Mouse (Mus musculus): ENCODE measurements at regions not wholly inside any gene's neighbourhood (a gene's known extent, or its start where the extent isn't known, plus 50 kb on each side); places are given as distances from the start of the nearest gene placed in this dataset.

DNA sequence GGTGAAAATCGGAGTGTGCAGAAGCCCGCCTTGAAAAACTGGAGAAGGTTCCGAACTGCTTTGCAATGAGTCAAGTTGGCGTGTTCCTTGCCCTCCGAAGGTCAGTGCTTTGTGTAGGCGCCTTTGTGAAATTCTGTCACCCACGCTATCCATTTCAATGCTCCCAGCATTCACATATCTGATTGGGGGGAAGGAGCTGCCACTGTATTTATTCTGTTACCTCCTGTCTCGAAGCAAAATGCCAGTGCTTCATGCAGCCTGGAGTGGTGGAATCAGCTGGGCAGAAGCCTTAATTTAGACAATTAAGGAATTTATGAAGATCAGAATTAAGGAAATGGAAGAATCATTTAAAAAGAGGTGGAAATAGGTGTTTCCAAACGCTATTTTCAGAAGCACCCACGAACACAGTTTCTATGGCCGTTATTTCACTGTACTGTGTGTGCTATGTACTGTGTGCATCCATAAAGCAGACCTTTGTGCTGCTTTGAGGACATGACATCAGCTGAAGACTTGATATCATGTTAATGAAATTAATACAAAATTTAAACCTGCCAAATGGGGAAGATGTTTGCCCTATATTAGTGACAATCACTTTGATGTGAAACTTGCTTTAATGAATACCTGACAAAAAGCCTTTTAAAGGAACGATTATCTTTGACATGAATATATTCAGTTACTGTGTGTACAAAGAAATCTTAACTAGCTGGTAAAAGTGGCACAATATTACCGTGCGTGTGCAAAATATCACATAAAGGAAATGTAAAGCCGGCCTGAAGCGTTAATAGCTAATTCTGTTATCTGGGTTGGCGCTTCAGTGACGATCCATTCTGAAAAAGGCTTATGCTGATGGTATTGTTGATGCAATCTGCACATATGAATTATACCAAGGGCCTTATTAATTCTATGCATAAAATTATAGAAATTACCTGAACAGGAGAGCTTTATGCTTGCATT lies 72.9 kb upstream of the Gls start:
- DNase-seq (ENCODE audit: low spot score) = no peak

DNA sequence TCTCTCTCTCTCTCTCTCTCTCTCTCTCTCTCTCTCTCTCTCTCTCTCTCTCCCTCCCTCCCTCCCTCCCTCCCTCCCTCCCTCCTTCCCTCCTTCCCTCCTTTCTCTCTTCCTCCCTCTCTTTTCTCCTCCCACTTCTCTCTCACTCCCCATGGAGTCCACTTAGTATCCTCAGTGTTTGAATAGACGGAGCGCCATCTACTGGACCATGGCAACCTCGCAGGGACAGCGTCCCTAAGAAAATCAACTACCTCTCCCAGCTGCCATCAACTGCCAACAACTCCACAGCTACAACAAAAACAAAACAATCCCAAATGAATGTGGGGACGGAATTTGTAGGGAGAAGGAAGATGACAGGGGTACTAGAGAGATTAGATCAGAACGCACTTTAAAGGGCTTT lies 69.5 kb upstream of the Gls start:
- DNase-seq (ENCODE audit: low spot score) = peak; percentile 79

GRCm38 (mm10) chr1:52301266-52301665 lies 68.2 kb upstream of the Gls start:
- peak; percentile 56 for DNase-seq (ENCODE audit: low spot score)

- no peak for DNase-seq (ENCODE audit: low spot score)
Observed at GRCm38 (mm10) chr1:52299559-52299958, 66.5 kb upstream of the Gls start.

- no peak for DNase-seq (ENCODE audit: low spot score)
Observed at GRCm38 (mm10) chr1:52298336-52298735, 65.3 kb upstream of the Gls start.

GRCm38 (mm10) chr1:52296178-52296577 lies 63.1 kb upstream of the Gls start:
- DNase-seq (ENCODE audit: low spot score) = no peak

- no peak for DNase-seq (ENCODE audit: low spot score)
Observed at GRCm38 (mm10) chr1:52294521-52294920, 61.5 kb upstream of the Gls start.

DNA sequence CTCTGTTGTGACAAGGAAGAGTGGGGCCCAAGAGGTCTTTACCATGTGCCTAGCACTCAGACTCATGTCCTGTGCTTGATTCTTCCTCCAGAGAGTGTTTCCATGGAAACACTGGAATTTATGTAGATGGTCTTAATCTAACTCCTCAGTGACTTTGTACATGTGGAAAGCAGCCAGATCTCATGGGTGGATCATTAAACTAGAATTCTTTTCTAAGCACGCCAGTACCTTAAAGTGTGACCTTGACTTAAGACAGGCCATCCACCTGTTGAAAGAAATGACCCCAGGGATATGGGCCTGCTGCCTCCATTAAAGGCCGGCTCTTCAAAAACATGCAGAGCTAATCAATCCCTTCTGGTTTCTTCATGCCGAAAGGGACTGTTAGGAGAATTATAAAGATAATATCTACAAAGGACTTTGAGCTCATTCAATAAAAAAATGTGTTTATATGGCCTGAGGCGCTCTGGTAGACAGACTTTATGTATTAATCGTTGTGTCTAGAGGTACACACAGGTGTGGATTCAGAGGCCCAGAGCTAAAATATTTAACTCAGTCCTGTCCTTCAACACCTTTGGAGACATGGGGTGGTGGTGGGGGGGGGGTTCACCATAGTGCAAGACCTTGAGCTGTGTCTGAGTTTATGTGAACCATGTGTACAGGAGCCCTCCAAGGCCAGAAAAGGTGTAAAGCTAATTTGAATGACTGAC lies 60.5 kb upstream of the Gls start:
- DNase-seq (ENCODE audit: low spot score) = no peak
